Mouse (Mus musculus): ENCODE results near the gene Ror1. TPM values are rescaled to one million over a fixed set of nuclear protein-coding genes. Genes with fewer than 3 reads are reported as not detected.

Ror1 gene
- not detected in 2 replicates for total RNA-seq (2014; fragmentation: Nextera tagmentation)
- total RNA-seq (2017): 0.05 and 0.12 TPM in 2 replicates
- not detected in 2 replicates for polyA plus RNA-seq (2012)

- Histone ChIP-seq H3K27me3 (ENCODE audit: insufficient read depth, low read length) (peaks cover 4% of the 10 kb centered on the region; the same call in 1 of the 2 replicates), H3K4me1 (ENCODE audit: insufficient read depth, low read depth, low read length) (no peaks in the 10 kb centered on the region), H3K9me3 (replicated peaks) (no peaks in the 10 kb centered on the region), H3K4me3 (ENCODE audit: low read depth, low read length) (no peak within 1 kb of the TSS), H3K36me3 (replicated peaks) (no peaks in the 10 kb centered on the region)
- DNase-seq (ENCODE audit: low spot score): no peak
- no peak for TF ChIP-seq GATA2 (IDR thresholded peaks at IDR 0.05; ENCODE audit: borderline replicate concordance, low read depth, low read length)
- ATAC-seq (ENCODE audit: extremely low read depth, insufficient number of reproducible peaks, low FRiP score, poor library complexity, severe bottlenecking): no peak
These were observed at the start of gene Ror1 for GRCm38 (mm10) chr4:100095685-100096595. TSS of gene Ror1 (plus strand) at chr4:100095791.

DNA sequence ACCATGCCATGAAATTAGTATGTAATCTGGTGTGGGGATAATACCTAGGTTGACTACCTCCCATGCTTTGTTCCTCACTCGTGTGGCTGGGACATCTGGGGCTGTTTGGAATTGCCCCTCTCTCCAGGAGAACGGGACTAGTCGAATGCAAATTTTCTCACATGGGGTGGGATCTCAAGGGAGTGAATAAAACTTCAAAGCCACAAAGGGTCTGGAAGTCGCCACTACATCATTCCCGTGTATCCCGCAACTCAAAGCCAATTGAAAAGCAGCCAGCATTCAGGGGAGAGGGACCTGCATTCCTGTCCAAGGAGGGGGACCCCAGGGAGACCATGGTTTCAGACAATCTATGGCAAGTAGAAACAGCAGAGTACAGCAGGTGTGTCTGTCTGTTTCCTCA is 48.5 kb upstream of the Ror1 start:
- no peak for ATAC-seq (ENCODE audit: extremely low read depth, insufficient number of reproducible peaks, low FRiP score, poor library complexity, severe bottlenecking)
- peaks cover 7% of the 10 kb centered on the region for H3K9me3 ChIP-seq (replicated peaks)
- no peak overlapping the region for H3K4me3 ChIP-seq (ENCODE audit: low read depth, low read length)
- H3K36me3 ChIP-seq (replicated peaks): no peaks in the 10 kb centered on the region
- peaks cover 22% of the 10 kb centered on the region for H3K4me1 ChIP-seq (ENCODE audit: insufficient read depth, low read depth, low read length)
- no peak for DNase-seq (ENCODE audit: low spot score)
- H3K27me3 ChIP-seq (ENCODE audit: insufficient read depth, low read length): 0 out of 2 replicates have a peak, but pooled peaks cover under 1% of the 10 kb centered on the region
- TF ChIP-seq GATA2 (IDR thresholded peaks at IDR 0.05; ENCODE audit: borderline replicate concordance, low read depth, low read length) (no peak), POLR2AphosphoS5 (IDR thresholded peaks at IDR 0.05; ENCODE audit: insufficient replicate concordance, low read depth, low read length) (no peak), TAL1 (conservative IDR thresholded peaks at IDR 0.05; ENCODE audit: low read depth, low read length) (no peak), CTCF (IDR thresholded peaks at IDR 0.05; ENCODE audit: low read depth, low read length) (no peak), GATA1 (IDR thresholded peaks at IDR 0.05; ENCODE audit: borderline replicate concordance, low read length) (no peak)

DNA sequence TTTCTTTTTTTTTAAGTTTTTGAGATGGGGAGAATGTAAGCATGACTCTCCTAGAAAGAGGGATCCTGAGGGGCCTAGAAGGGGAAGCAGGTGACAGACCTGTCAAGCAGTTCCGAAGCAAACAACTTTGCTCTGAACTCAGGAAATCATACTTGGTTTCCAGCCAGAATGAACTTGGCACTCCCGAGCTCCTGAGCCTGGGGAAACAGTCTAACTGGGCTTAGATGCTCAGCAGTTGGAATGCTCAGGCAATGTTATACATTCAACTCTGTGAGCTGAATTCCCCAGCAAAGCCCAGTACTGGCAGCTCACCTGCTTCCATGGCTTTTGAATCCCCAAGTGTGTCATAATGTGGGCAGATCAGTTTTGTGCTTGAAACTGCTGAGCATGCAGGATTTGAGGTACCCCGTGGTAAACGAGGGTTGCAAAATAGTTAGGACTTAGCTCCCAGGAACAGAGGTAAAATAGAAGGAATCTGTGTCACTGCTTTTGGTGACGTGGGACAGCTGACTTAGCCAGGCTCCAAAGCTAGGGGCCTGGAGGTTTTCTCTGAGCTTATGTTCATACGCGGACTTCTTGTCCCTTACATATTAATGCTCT is 47.1 kb upstream of the Ror1 start:
- TF ChIP-seq GATA1 (IDR thresholded peaks at IDR 0.05; ENCODE audit: borderline replicate concordance, low read length) (no peak), POLR2AphosphoS5 (IDR thresholded peaks at IDR 0.05; ENCODE audit: insufficient replicate concordance, low read depth, low read length) (no peak), TAL1 (conservative IDR thresholded peaks at IDR 0.05; ENCODE audit: low read depth, low read length) (no peak), GATA2 (IDR thresholded peaks at IDR 0.05; ENCODE audit: borderline replicate concordance, low read depth, low read length) (no peak), CTCF (IDR thresholded peaks at IDR 0.05; ENCODE audit: low read depth, low read length) (no peak)
- Histone ChIP-seq H3K9me3 (replicated peaks) (peaks cover 7% of the 10 kb centered on the region), H3K36me3 (replicated peaks) (no peaks in the 10 kb centered on the region), H3K4me1 (ENCODE audit: insufficient read depth, low read depth, low read length) (peaks cover 28% of the 10 kb centered on the region), H3K4me3 (ENCODE audit: low read depth, low read length) (no peak overlapping the region), H3K27me3 (ENCODE audit: insufficient read depth, low read length) (no peaks in the 10 kb centered on the region)
- DNase-seq (ENCODE audit: low spot score) (no peak), ATAC-seq (ENCODE audit: extremely low read depth, insufficient number of reproducible peaks, low FRiP score, poor library complexity, severe bottlenecking) (no peak)

DNA sequence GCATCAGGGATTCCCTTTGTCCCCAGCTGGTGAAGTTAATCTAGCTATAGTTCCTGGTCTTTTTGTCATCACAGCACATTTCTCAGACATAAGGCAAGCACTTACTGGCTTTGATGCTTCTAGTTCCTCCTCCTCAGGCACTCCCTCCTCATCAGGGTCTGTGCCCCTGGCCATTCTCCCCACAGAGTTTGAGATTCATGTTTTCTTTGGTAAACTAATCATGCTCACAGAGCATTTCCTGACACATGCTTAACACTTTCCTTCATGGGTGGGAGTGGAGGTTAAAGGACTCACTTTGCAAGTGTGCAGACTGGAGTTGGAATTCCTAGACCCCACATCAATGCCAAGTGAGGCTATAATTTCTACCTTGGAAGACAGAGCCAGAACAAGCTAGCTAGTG is 43.8 kb upstream of the Ror1 start:
- Histone ChIP-seq H3K9me3 (replicated peaks) (peaks cover 7% of the 10 kb centered on the region), H3K36me3 (replicated peaks) (no peaks in the 10 kb centered on the region), H3K27me3 (ENCODE audit: insufficient read depth, low read length) (no peaks in the 10 kb centered on the region), H3K4me3 (ENCODE audit: low read depth, low read length) (no peak overlapping the region), H3K4me1 (ENCODE audit: insufficient read depth, low read depth, low read length) (peaks cover 36% of the 10 kb centered on the region)
- DNase-seq (ENCODE audit: low spot score): no peak
- TF ChIP-seq GATA2 (IDR thresholded peaks at IDR 0.05; ENCODE audit: borderline replicate concordance, low read depth, low read length) (no peak), TAL1 (conservative IDR thresholded peaks at IDR 0.05; ENCODE audit: low read depth, low read length) (no peak), GATA1 (IDR thresholded peaks at IDR 0.05; ENCODE audit: borderline replicate concordance, low read length) (no peak), CTCF (IDR thresholded peaks at IDR 0.05; ENCODE audit: low read depth, low read length) (no peak), POLR2AphosphoS5 (IDR thresholded peaks at IDR 0.05; ENCODE audit: insufficient replicate concordance, low read depth, low read length) (no peak)
- ATAC-seq (ENCODE audit: extremely low read depth, insufficient number of reproducible peaks, low FRiP score, poor library complexity, severe bottlenecking): peak; percentile 1; the same call in 1 of the 2 replicates

- Histone ChIP-seq H3K4me3 (ENCODE audit: low read depth, low read length) (peak overlapping the region; percentile 44; the same call in 1 of the 2 replicates), H3K9me3 (replicated peaks) (peaks cover 7% of the 10 kb centered on the region), H3K27me3 (ENCODE audit: insufficient read depth, low read length) (no peaks in the 10 kb centered on the region), H3K4me1 (ENCODE audit: insufficient read depth, low read depth, low read length) (peaks cover 36% of the 10 kb centered on the region), H3K36me3 (replicated peaks) (no peaks in the 10 kb centered on the region)
- ATAC-seq (ENCODE audit: extremely low read depth, insufficient number of reproducible peaks, low FRiP score, poor library complexity, severe bottlenecking) (peak; percentile 87), DNase-seq (ENCODE audit: low spot score) (peak; percentile 43)
- TF ChIP-seq TAL1 (conservative IDR thresholded peaks at IDR 0.05; ENCODE audit: low read depth, low read length): peak; percentile 83
- TF ChIP-seq POLR2AphosphoS5 (IDR thresholded peaks at IDR 0.05; ENCODE audit: insufficient replicate concordance, low read depth, low read length): no peak
These were observed 43.3 kb upstream of the Ror1 start for GRCm38 (mm10) chr4:100052258-100052657.

GRCm38 (mm10) chr4:100056046-100056445 is 39.5 kb upstream of the Ror1 start:
- no peak for ATAC-seq (ENCODE audit: extremely low read depth, insufficient number of reproducible peaks, low FRiP score, poor library complexity, severe bottlenecking)
- no peak overlapping the region for H3K4me3 ChIP-seq (ENCODE audit: low read depth, low read length)
- TF ChIP-seq GATA1 (IDR thresholded peaks at IDR 0.05; ENCODE audit: borderline replicate concordance, low read length) (no peak), GATA2 (IDR thresholded peaks at IDR 0.05; ENCODE audit: borderline replicate concordance, low read depth, low read length) (no peak), CTCF (IDR thresholded peaks at IDR 0.05; ENCODE audit: low read depth, low read length) (no peak)

More at GRCm38 (mm10) chr4:100056046-100056445, 39.5 kb upstream of the Ror1 start:
- H3K4me1 ChIP-seq (ENCODE audit: insufficient read depth, low read depth, low read length): peaks cover 29% of the 10 kb centered on the region
- no peaks in the 10 kb centered on the region for H3K36me3 ChIP-seq (replicated peaks)
- H3K27me3 ChIP-seq (ENCODE audit: insufficient read depth, low read length): peaks cover 3% of the 10 kb centered on the region; the same call in 1 of the 2 replicates
- no peak for DNase-seq (ENCODE audit: low spot score)
- peaks cover 2% of the 10 kb centered on the region for H3K9me3 ChIP-seq (replicated peaks)
